Mouse (Mus musculus): ENCODE results near the gene Ppil6.

DNA sequence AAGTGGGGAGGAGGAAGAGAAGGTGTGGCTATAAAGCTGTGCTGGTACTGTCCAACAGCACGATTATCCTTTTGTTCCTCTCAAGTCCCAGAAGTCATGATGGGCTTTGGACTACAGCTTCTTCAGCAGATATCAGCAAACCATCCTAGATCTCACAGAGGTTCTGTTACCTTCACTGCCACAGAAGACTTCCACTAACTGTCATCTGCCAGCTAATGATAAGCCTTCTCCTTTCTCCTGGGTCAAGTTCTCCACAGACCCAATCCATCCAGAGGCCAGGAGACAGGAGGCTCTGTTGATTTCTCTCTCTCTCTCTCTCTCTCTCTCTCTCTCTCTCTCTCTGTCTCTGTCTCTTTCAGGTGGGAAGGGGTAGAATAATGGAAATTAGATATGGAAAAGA is 42.0 kb upstream of the Ppil6 start:
- TF ChIP-seq CTCF (IDR thresholded peaks at IDR 0.05; ENCODE audit: borderline replicate concordance, insufficient read depth, low read length) (no peak), POLR2A (IDR thresholded peaks at IDR 0.05; ENCODE audit: low read depth, low read length) (no peak)
